Mouse (Mus musculus) Patski (cell line): ENCODE results near the gene Negr1. TPM values are rescaled to one million over a fixed set of nuclear protein-coding genes. Genes with fewer than 3 reads are reported as not detected.

Experiments
- ATAC-seq: fragments of 100-300 bp; one replicate; pipeline ENCODE4 v1.8.0; 2021
- CTCF ChIA-PET: fragments of 350-600 bp; sonication (Branson Sonifier 250); formaldehyde crosslinking; loops from one replicate; lab custom pipeline; 2022; ENCODE audit warnings: inconsistent platforms; lab: Charles Lee
- POLR2A ChIA-PET: fragments of 350-600 bp; sonication (Branson Sonifier 250); formaldehyde crosslinking; loops from one replicate; lab custom pipeline; 2022; ENCODE audit warnings: antibody characterized with exemption, inconsistent platforms; lab: Charles Lee
- DNase-seq: peaks from one replicate; pipeline ENCODE4 v3.0.0-alpha.2; 2011; ENCODE audit warnings: low read depth, low spot score
- H3K27me3 ChIP-seq: fragments of 371-371 bp; one replicate; pipeline ENCODE4 v1.5.1; 2021
- CTCF ChIP-seq: fragments of 100-300 bp; IDR thresholded peaks from one replicate; pipeline ENCODE4 v1.5.1; 2021
- in situ Hi-C: fragments of 300-500 bp; cut with MboI; formaldehyde crosslinking; loops from 3 replicates; pipeline ENCODE4 v1.11.1; 2018; ENCODE audit warnings: low pct_unique_long_range_greater_than_20kb, mixed read lengths
- polyA plus RNA-seq: library from polyadenylated mRNA; unstranded; gene quantifications from one replicate; pipeline ENCODE4 v1.2.3, GENCODE M21; 2021

Gene Negr1
- polyA plus RNA-seq, 1 experiment from 2014 or later, result 0.03 TPM

GRCm38 (mm10) chr3:157274143-157274542, 712.5 kb downstream of the Negr1 start:
- ChIA-PET POLR2A (no interaction called here), CTCF (no interaction called here)
- in situ Hi-C loops, result no loop called here
- ATAC-seq, result no peak
- TF ChIP-seq CTCF, result no peak
- no peaks in the 10 kb centered on the region for H3K27me3 ChIP-seq
- no peak for DNase-seq

GRCm38 (mm10) chr3:157279717-157280116, 718.1 kb downstream of the Negr1 start:
- CTCF ChIA-PET, result interaction anchor here (0.9 kb wide), 1 partner anchor 11 kb away, joined by 4 read pairs; no protein-coding TSS in a partner anchor
- ATAC-seq (no peak), DNase-seq (no peak)
- H3K27me3 ChIP-seq, result no peaks in the 10 kb centered on the region
- no peak for TF ChIP-seq CTCF
- POLR2A ChIA-PET, result no interaction called here
- in situ Hi-C loops, result no loop called here

- CTCF ChIA-PET, result no interaction called here
- in situ Hi-C loops, result no loop called here
- POLR2A ChIA-PET, result no interaction called here
- TF ChIP-seq CTCF, result no peak
- no peaks in the 10 kb centered on the region for H3K27me3 ChIP-seq
- no peak for ATAC-seq
- DNase-seq, result no peak
These were observed 719.7 kb downstream of the Negr1 start for GRCm38 (mm10) chr3:157281259-157281658.

- POLR2A ChIA-PET, result interaction anchor here (0.7 kb wide), 1 partner anchor 599 kb away, joined by 3 read pairs; no protein-coding TSS in a partner anchor
- in situ Hi-C loops, result no loop called here
- no peak for DNase-seq
- no peaks in the 10 kb centered on the region for H3K27me3 ChIP-seq
- no peak for TF ChIP-seq CTCF
- no peak for ATAC-seq
- CTCF ChIA-PET, result interaction anchor here (1.4 kb wide), 1 partner anchor 11 kb away, joined by 4 read pairs; no protein-coding TSS in a partner anchor
These were observed 729.7 kb downstream of the Negr1 start for GRCm38 (mm10) chr3:157291286-157291685.

- H3K27me3 ChIP-seq, result no peaks in the 10 kb centered on the region
- POLR2A ChIA-PET, result no interaction called here
- ATAC-seq, result no peak
- in situ Hi-C loops, result no loop called here
- no peak for DNase-seq
- TF ChIP-seq CTCF, result no peak
- CTCF ChIA-PET, result interaction anchor here (1.0 to 1.7 kb wide), 3 partner anchors 9 to 24 kb away, joined by 3 to 6 read pairs (median 3); no protein-coding TSS in a partner anchor
These were observed 735.6 kb downstream of the Negr1 start for GRCm38 (mm10) chr3:157297216-157297615.

- ChIA-PET CTCF (interaction anchor here (1.6 kb wide), 1 partner anchor 17 kb away, joined by 4 read pairs; no protein-coding TSS in a partner anchor), POLR2A (no interaction called here)
- ATAC-seq (no peak), DNase-seq (no peak)
- in situ Hi-C loops, result no loop called here
- no peaks in the 10 kb centered on the region for H3K27me3 ChIP-seq
- no peak for TF ChIP-seq CTCF
These were observed 742.0 kb downstream of the Negr1 start for GRCm38 (mm10) chr3:157303430-157304116.

- no peaks in the 10 kb centered on the region for H3K27me3 ChIP-seq
- in situ Hi-C loops, result no loop called here
- DNase-seq (no peak), ATAC-seq (no peak)
- ChIA-PET CTCF (interaction anchor here (0.8 to 1.2 kb wide), 4 partner anchors 17 to 212 kb away, joined by 3 to 4 read pairs (median 3); no protein-coding TSS in a partner anchor), POLR2A (no interaction called here)
- TF ChIP-seq CTCF, result no peak
These were observed 759.5 kb downstream of the Negr1 start for GRCm38 (mm10) chr3:157321081-157321573.

GRCm38 (mm10) chr3:157321834-157322233, 760.2 kb downstream of the Negr1 start:
- ChIA-PET POLR2A (no interaction called here), CTCF (interaction anchor here (1.3 kb wide), 1 partner anchor 9 kb away, joined by 4 read pairs; no protein-coding TSS in a partner anchor)
- in situ Hi-C loops, result no loop called here
- TF ChIP-seq CTCF, result no peak
- ATAC-seq, result no peak
- no peak for DNase-seq
- H3K27me3 ChIP-seq, result no peaks in the 10 kb centered on the region

GRCm38 (mm10) chr3:157334169-157334568, 772.6 kb downstream of the Negr1 start:
- no peak for TF ChIP-seq CTCF
- H3K27me3 ChIP-seq, result no peaks in the 10 kb centered on the region
- ChIA-PET POLR2A (no interaction called here), CTCF (no interaction called here)
- in situ Hi-C loops, result no loop called here
- ATAC-seq (no peak), DNase-seq (no peak)

GRCm38 (mm10) chr3:157349480-157349879, 787.9 kb downstream of the Negr1 start:
- H3K27me3 ChIP-seq, result no peaks in the 10 kb centered on the region
- POLR2A ChIA-PET, result no interaction called here
- no peak for TF ChIP-seq CTCF
- ATAC-seq, result no peak
- CTCF ChIA-PET, result no interaction called here
- in situ Hi-C loops, result no loop called here
- no peak for DNase-seq

GRCm38 (mm10) chr3:157358905-157359304, 797.3 kb downstream of the Negr1 start:
- ChIA-PET CTCF (interaction anchor here (0.8 to 1.3 kb wide), 3 partner anchors 14 to 43 kb away, joined by 3 read pairs; no protein-coding TSS in a partner anchor), POLR2A (no interaction called here)
- no peak for TF ChIP-seq CTCF
- H3K27me3 ChIP-seq, result no peaks in the 10 kb centered on the region
- no peak for ATAC-seq
- DNase-seq, result no peak
- in situ Hi-C loops, result no loop called here
